In genomic region chr10:80403044-80403692, GRCm38 (mm10) we compare ENCODE assay signal across 7 mouse cellular contexts. TPM values are rescaled to one million over a fixed set of nuclear protein-coding genes. Genes with fewer than 3 reads are reported as not detected.
A peak's percentile ranks its signal among the peaks of the same experiment; 100 is the strongest.
DNase-seq lines count a peak whose midpoint lies in the region; TF ChIP-seq lines count a peak whose summit lies in the region.

No protein-coding gene starts in this region.

- no peak for DNase-seq in layer of hippocampus, adult 2 months (ENCODE audit: low spot score in 2 of 2)
- DNase-seq in layer of hippocampus, adult 11-12 months (ENCODE audit: low spot score) = no peak
- DNase-seq in NIH3T3 (ENCODE audit: low read depth) = peak; percentile 63
- DNase-seq in retina, embryonic 14.5 days (ENCODE audit: low spot score) = peak; percentile 37
- DNase-seq in gastrocnemius, postnatal 4 days (ENCODE audit: low spot score in 2 of 2) = no peak
- DNase-seq in layer of hippocampus, postnatal 10 days (ENCODE audit: low spot score in 2 of 2) = no peak

- no peak overlapping the region for H3K4me3 ChIP-seq in layer of hippocampus, adult 2 months
- H3K4me3 ChIP-seq in cortical plate, adult 2 months (ENCODE audit: insufficient read depth, low read length) = no peak overlapping the region

- H3K27ac ChIP-seq in layer of hippocampus, adult 2 months = no peak overlapping the region
- H3K27ac ChIP-seq in cortical plate, adult 2 months (ENCODE audit: insufficient read depth, low read length) = no peak overlapping the region

- no peak for TF ChIP-seq POLR2A in cortical plate, adult 2 months (IDR thresholded peaks at IDR 0.05; ENCODE audit: extremely low read depth, insufficient read depth, low read length)

- peaks cover 12% of the 10 kb centered on the region for H3K4me1 ChIP-seq in cortical plate, adult 2 months (ENCODE audit: control insufficient read depth, insufficient read depth, low read length)

- TF ChIP-seq CTCF in layer of hippocampus, adult 2 months (conservative IDR thresholded peaks at IDR 0.05) = peak; percentile 78
- peak; percentile 45 for TF ChIP-seq CTCF in cortical plate, adult 2 months (IDR thresholded peaks at IDR 0.05; ENCODE audit: extremely low read depth, insufficient read depth, low read length)

RNA-seq across cellular contexts. Expression of gene Uqcr11, which starts 3.5 kb away (rescaled TPM):
- total RNA-seq in layer of hippocampus, adult 2 months (2021) = 100 to 1,000 TPM; 404 to 413 TPM
- polyA plus RNA-seq in cortical plate, adult 2 months (2012; rRNA removed) = 1,456 and 1,595 TPM in 2 replicates
- 100 to 1,000 TPM; 640 to 657 TPM for total RNA-seq in gastrocnemius, postnatal 4 days (2021)
- 100 to 1,000 TPM; 503 to 527 TPM for total RNA-seq in layer of hippocampus, postnatal 10 days (2021)

RNA-seq across cellular contexts. Expression of gene Mbd3, which starts 3.8 kb away (rescaled TPM):
- 100 to 1,000 TPM; 147 to 149 TPM for total RNA-seq in layer of hippocampus, adult 2 months (2021)
- 186 and 210 TPM in 2 replicates for polyA plus RNA-seq in cortical plate, adult 2 months (2012; rRNA removed)
- total RNA-seq in gastrocnemius, postnatal 4 days (2021) = 100 to 1,000 TPM; 139 to 140 TPM
- total RNA-seq in layer of hippocampus, postnatal 10 days (2021) = 100 to 1,000 TPM; 119 to 129 TPM

RNA-seq across cellular contexts. Expression of gene Mex3d, which starts 15.7 kb away (rescaled TPM):
- total RNA-seq in layer of hippocampus, adult 2 months (2021) = 10 to 100 TPM; 15.5 to 17.1 TPM
- 13.8 and 14.3 TPM in 2 replicates for polyA plus RNA-seq in cortical plate, adult 2 months (2012; rRNA removed)
- total RNA-seq in gastrocnemius, postnatal 4 days (2021) = 10 to 100 TPM; 17.8 to 18.9 TPM
- 10 to 100 TPM; 33.6 to 36.6 TPM for total RNA-seq in layer of hippocampus, postnatal 10 days (2021)

RNA-seq across cellular contexts. Expression of gene Tcf3, which starts 30.3 kb away (rescaled TPM):
- 10 to 100 TPM; 27.6 to 31.6 TPM for total RNA-seq in layer of hippocampus, adult 2 months (2021)
- polyA plus RNA-seq in cortical plate, adult 2 months (2012; rRNA removed) = 25.5 and 26.0 TPM in 2 replicates
- total RNA-seq in gastrocnemius, postnatal 4 days (2021) = 10 to 100 TPM; 66.4 to 67.5 TPM
- total RNA-seq in layer of hippocampus, postnatal 10 days (2021) = 10 to 100 TPM; 36.1 to 42.9 TPM

RNA-seq across cellular contexts. Expression of gene Plk5, which starts 46.9 kb away (rescaled TPM):
- total RNA-seq in layer of hippocampus, adult 2 months (2021) = 10 to 100 TPM; 33.4 to 36.6 TPM
- polyA plus RNA-seq in cortical plate, adult 2 months (2012; rRNA removed) = 36.3 and 40.3 TPM in 2 replicates
- total RNA-seq in gastrocnemius, postnatal 4 days (2021) = under 1 TPM in 1 of 2 experiments, not detected in 1; 0.34 TPM
- 1 to 10 TPM; 1.7 to 3.8 TPM for total RNA-seq in layer of hippocampus, postnatal 10 days (2021)

Comparison
In these comparisons a context has a peak if more than half of its experiments do, and no peak if none do; other contexts are left out.
1. DNase-seq: peak in NIH3T3 (single experiment) and retina, embryonic 14.5 days (single experiment); none in layer of hippocampus, adult 2 months (0 of 2), layer of hippocampus, adult 11-12 months (single experiment), gastrocnemius, postnatal 4 days (0 of 2) and layer of hippocampus, postnatal 10 days (0 of 2).